Mouse (Mus musculus) kidney, postnatal 0 days (tissue): ENCODE data around the gene Mical2. TPM values are rescaled to one million over a fixed set of nuclear protein-coding genes. Genes with fewer than 3 reads are reported as not detected.

ENCODE experiments used
- ATAC-seq: fragments of 200-750 bp; cut with Nextera tagmentation; replicated peaks from 2 replicates; pipeline ENCODE4 v1.8.0; 2017; ENCODE audit warnings: low read depth, moderate number of reproducible peaks, moderate TSS enrichment, moderate library complexity; ENCODE audit not compliant: low FRiP score
- DNase-seq: peaks from one replicate; pipeline ENCODE4 v3.0.0-alpha.2; 2016; ENCODE audit warnings: low spot score
- H3K27ac ChIP-seq: fragments of 300-500 bp; sonication (generic); 2 replicates; pipeline ENCODE4 v1.5.1; 2014; ENCODE audit warnings: mild to moderate bottlenecking
- H3K27me3 ChIP-seq: fragments of 300-500 bp; sonication (generic); 2 replicates; pipeline ENCODE4 v1.6.1; 2014; ENCODE audit warnings: low read length, mixed read lengths; ENCODE audit not compliant: insufficient read depth
- H3K36me3 ChIP-seq: fragments of 300-500 bp; sonication (generic); 2 replicates; pipeline ENCODE4 v1.6.1; 2014; ENCODE audit warnings: low read length, mixed read lengths; ENCODE audit not compliant: insufficient read depth
- H3K4me1 ChIP-seq: fragments of 300-500 bp; sonication (generic); replicated peaks from 2 replicates; pipeline ENCODE4 v1.6.1; 2014; ENCODE audit warnings: antibody characterized with exemption, low read length, mixed read lengths; ENCODE audit not compliant: insufficient read depth
- H3K4me2 ChIP-seq: fragments of 300-500 bp; sonication (generic); 2 replicates; pipeline ENCODE4 v1.6.1; 2014; ENCODE audit warnings: mild to moderate bottlenecking, low read length, moderate library complexity, mixed read lengths
- H3K4me3 ChIP-seq: fragments of 300-500 bp; sonication (generic); replicated peaks from 2 replicates; pipeline ENCODE4 v1.5.1; 2014; ENCODE audit warnings: low read depth, low read length
- H3K9ac ChIP-seq: fragments of 300-500 bp; sonication (generic); 2 replicates; pipeline ENCODE4 v1.6.1; 2014; ENCODE audit warnings: low read depth, low read length
- H3K9me3 ChIP-seq: fragments of 300-500 bp; sonication (generic); replicated peaks from 2 replicates; pipeline ENCODE4 v1.6.1; 2016; ENCODE audit warnings: low read length, inconsistent platforms, mixed read lengths
- CTCF ChIP-seq: IDR thresholded peaks from 2 replicates; pipeline ENCODE4 v1.5.1; 2016; ENCODE audit warnings: antibody characterized with exemption, low read depth, mild to moderate bottlenecking, moderate library complexity
- WGBS: fragments of 180-500 bp; shearing (Covaris S2); extraction: QIAGEN DNeasy Blood & Tissue Kit; methylation state at CpG from one replicate; pipeline ENCODE4 v1.1.7; 2014; 5-methylcytosine and 5-hydroxymethylcytosine counted together
- polyA plus RNA-seq: library from polyadenylated mRNA; unstranded; fragments of >200 nt; fragmentation: Nextera tagmentation; extraction: Ambion mirVana; gene quantifications from 2 replicates; pipeline ENCODE4 v1.2.1, GENCODE M21; 2015

The Mical2 gene
- polyA plus RNA-seq, 1 experiment from 2014 or later = 5.1 TPM

GRCm38 (mm10) chr7:112222733-112223524 lies 2.7 kb upstream of the Mical2 start:
- H3K36me3 ChIP-seq = no peaks in the 10 kb centered on the region
- H3K9me3 ChIP-seq = no peaks in the 10 kb centered on the region
- WGBS = 63% methylated on average over 7 of the region's 7 CpGs
- no peak overlapping the region for H3K9ac ChIP-seq
- no peaks in the 10 kb centered on the region for H3K4me1 ChIP-seq
- ATAC-seq = no peak
- no peak for DNase-seq
- TF ChIP-seq CTCF = no peak
- H3K27me3 ChIP-seq = no peaks in the 10 kb centered on the region
- H3K4me2 ChIP-seq = no peak overlapping the region
- H3K4me3 ChIP-seq = no peak overlapping the region
- H3K27ac ChIP-seq = no peak overlapping the region

- no peak overlapping the region for H3K4me3 ChIP-seq
- no peak for DNase-seq
- ATAC-seq = no peak
- no peaks in the 10 kb centered on the region for H3K36me3 ChIP-seq
- no peak overlapping the region for H3K9ac ChIP-seq
- TF ChIP-seq CTCF = no peak
- H3K27ac ChIP-seq = no peak overlapping the region
- H3K4me1 ChIP-seq = no peaks in the 10 kb centered on the region
- no peaks in the 10 kb centered on the region for H3K9me3 ChIP-seq
- H3K4me2 ChIP-seq = no peak overlapping the region
- WGBS = 66% methylated on average over 12 of the region's 12 CpGs
- H3K27me3 ChIP-seq = no peaks in the 10 kb centered on the region
These were observed 802 bp upstream of the Mical2 start for GRCm38 (mm10) chr7:112224854-112225253.

- no peaks in the 10 kb centered on the region for H3K36me3 ChIP-seq
- H3K4me2 ChIP-seq = peak overlapping the region; percentile 93
- TF ChIP-seq CTCF = no peak
- no peaks in the 10 kb centered on the region for H3K4me1 ChIP-seq
- no peak overlapping the region for H3K27ac ChIP-seq
- peak; percentile 74 for DNase-seq
- H3K27me3 ChIP-seq = no peaks in the 10 kb centered on the region
- 12% methylated on average over 24 of the region's 24 CpGs for WGBS
- peak overlapping the region; percentile 53 for H3K4me3 ChIP-seq
- peak overlapping the region; percentile 59; the same call in 1 of the 2 replicates for H3K9ac ChIP-seq
- no peaks in the 10 kb centered on the region for H3K9me3 ChIP-seq
- ATAC-seq = 0 out of 2 replicates have a peak, but pooled peaks have one; percentile 22
These were observed 1.0 kb downstream of the Mical2 start for GRCm38 (mm10) chr7:112226446-112227265.

- H3K4me1 ChIP-seq = no peaks in the 10 kb centered on the region
- DNase-seq (no peak), ATAC-seq (no peak)
- H3K4me3 ChIP-seq = peak overlapping the region; percentile 53; the same call in 1 of the 2 replicates
- TF ChIP-seq CTCF = no peak
- H3K4me2 ChIP-seq = peak overlapping the region; percentile 93
- no peaks in the 10 kb centered on the region for H3K36me3 ChIP-seq
- 69% methylated on average over 6 of the region's 6 CpGs for WGBS
- no peaks in the 10 kb centered on the region for H3K9me3 ChIP-seq
- no peaks in the 10 kb centered on the region for H3K27me3 ChIP-seq
- H3K9ac ChIP-seq = no peak overlapping the region
- no peak overlapping the region for H3K27ac ChIP-seq
These were observed 1.6 kb downstream of the Mical2 start for GRCm38 (mm10) chr7:112227266-112227562.

- Histone ChIP-seq H3K4me3 (no peak overlapping the region), H3K4me2 (no peak overlapping the region), H3K27ac (no peak overlapping the region), H3K9me3 (no peaks in the 10 kb centered on the region), H3K4me1 (no peaks in the 10 kb centered on the region), H3K27me3 (no peaks in the 10 kb centered on the region), H3K9ac (no peak overlapping the region), H3K36me3 (no peaks in the 10 kb centered on the region)
- DNase-seq (no peak), ATAC-seq (no peak)
- WGBS = 82% methylated on average over 20 of the region's 20 CpGs
- no peak for TF ChIP-seq CTCF
These were observed 3.3 kb downstream of the Mical2 start for GRCm38 (mm10) chr7:112228827-112229498.

- H3K27me3 ChIP-seq = no peaks in the 10 kb centered on the region
- H3K36me3 ChIP-seq = no peaks in the 10 kb centered on the region
- no peak for TF ChIP-seq CTCF
- no peaks in the 10 kb centered on the region for H3K4me1 ChIP-seq
- no peaks in the 10 kb centered on the region for H3K9me3 ChIP-seq
- ATAC-seq (no peak), DNase-seq (no peak)
- H3K4me3 ChIP-seq = no peak overlapping the region
- no peak overlapping the region for H3K27ac ChIP-seq
- no peak overlapping the region for H3K9ac ChIP-seq
- H3K4me2 ChIP-seq = no peak overlapping the region
- WGBS = 84% methylated on average over 7 of the region's 7 CpGs
These were observed 6.1 kb downstream of the Mical2 start for GRCm38 (mm10) chr7:112231731-112232130.
